Mouse (Mus musculus) lung, postnatal 0 days (tissue): Measurements from ENCODE around the gene Lta.

Experiments
- CTCF ChIP-seq: IDR thresholded peaks from 2 replicates; pipeline ENCODE4 v1.5.1; 2016; ENCODE audit warnings: antibody characterized with exemption, mild to moderate bottlenecking
- EP300 ChIP-seq: IDR thresholded peaks from 2 replicates; pipeline ENCODE4 v1.6.1; 2016; ENCODE audit warnings: antibody characterized with exemption, mild to moderate bottlenecking, control low read depth

GRCm38 (mm10) chr17:35252619-35253292 is 47.6 kb upstream of the Lta start:
- TF ChIP-seq CTCF: no peak
- no peak for TF ChIP-seq EP300
